Mouse (Mus musculus) G1E (cell line): Measurements from ENCODE around the gene Agap1. TPM values are rescaled to one million over a fixed set of nuclear protein-coding genes. Genes with fewer than 3 reads are reported as not detected.

Experiments
- ATAC-seq: 2 replicates; pipeline ENCODE4 v1.8.0; 2016; ENCODE audit warnings: mild to moderate bottlenecking; ENCODE audit not compliant: insufficient number of reproducible peaks, poor library complexity, low FRiP score, severe bottlenecking; ENCODE audit errors: extremely low read depth
- DNase-seq: peaks from one replicate; pipeline ENCODE4 v3.0.0; 2012; ENCODE audit warnings: low spot score
- H3K27me3 ChIP-seq: 2 replicates; pipeline ENCODE4 v1.6.1; 2012; ENCODE audit warnings: mild to moderate bottlenecking, low read length, inconsistent platforms; ENCODE audit not compliant: insufficient read depth
- H3K36me3 ChIP-seq: replicated peaks from 2 replicates; pipeline ENCODE3; 2012; ENCODE audit warnings: mild to moderate bottlenecking, inconsistent platforms
- H3K4me1 ChIP-seq: 2 replicates; pipeline ENCODE4 v1.6.1; 2012; ENCODE audit warnings: low read depth, low read length, inconsistent platforms, mixed read lengths; ENCODE audit not compliant: insufficient read depth
- H3K4me3 ChIP-seq: 2 replicates; pipeline ENCODE4 v1.5.1; 2012; ENCODE audit warnings: low read depth, mild to moderate bottlenecking, inconsistent platforms, low read length, moderate library complexity, mixed read lengths
- H3K9me3 ChIP-seq: replicated peaks from 2 replicates; pipeline ENCODE4 v1.6.1; 2012; ENCODE audit warnings: inconsistent platforms
- CTCF ChIP-seq: IDR thresholded peaks from 2 replicates; pipeline ENCODE4 v1.5.1; 2012; ENCODE audit warnings: low read depth, low read length, inconsistent platforms, mixed read lengths
- GATA1 ChIP-seq: IDR thresholded peaks from 2 replicates; pipeline ENCODE4 v1.6.1; 2012; ENCODE audit warnings: borderline replicate concordance, low read length, inconsistent platforms, mixed read lengths
- GATA2 ChIP-seq: IDR thresholded peaks from 2 replicates; pipeline ENCODE4 v1.6.1; 2012; ENCODE audit warnings: low read depth, low read length, inconsistent platforms, borderline replicate concordance
- POLR2AphosphoS5 ChIP-seq: IDR thresholded peaks from 2 replicates; pipeline ENCODE4 v1.6.1; 2012; ENCODE audit warnings: low read depth, low read length, inconsistent platforms; ENCODE audit not compliant: insufficient replicate concordance
- TAL1 ChIP-seq: conservative IDR thresholded peaks from 2 replicates; pipeline ENCODE4 v1.6.1; 2012; ENCODE audit warnings: low read depth, low read length, inconsistent platforms, mixed read lengths
- polyA plus RNA-seq: library from polyadenylated mRNA; stranded (reverse); fragments of >175 nt; gene quantifications from 2 replicates; pipeline ENCODE4 v1.2.3, GENCODE M21; 2012
- total RNA-seq, 2 experiments: library from RNA; stranded (forward) in 1 of 2; stranded (reverse) in 1 of 2; fragments of 200-1000 nt in 1 of 2; fragments of >200 nt in 1 of 2; fragmentation: Nextera tagmentation in 1 of 2; gene quantifications; 2 replicates each; pipeline ENCODE4 v1.2.3; 2014 to 2017

Agap1 gene
- total and polyA plus RNA-seq, 3 experiments, result 0.01 to 0.45 (median 0.16) TPM

DNA sequence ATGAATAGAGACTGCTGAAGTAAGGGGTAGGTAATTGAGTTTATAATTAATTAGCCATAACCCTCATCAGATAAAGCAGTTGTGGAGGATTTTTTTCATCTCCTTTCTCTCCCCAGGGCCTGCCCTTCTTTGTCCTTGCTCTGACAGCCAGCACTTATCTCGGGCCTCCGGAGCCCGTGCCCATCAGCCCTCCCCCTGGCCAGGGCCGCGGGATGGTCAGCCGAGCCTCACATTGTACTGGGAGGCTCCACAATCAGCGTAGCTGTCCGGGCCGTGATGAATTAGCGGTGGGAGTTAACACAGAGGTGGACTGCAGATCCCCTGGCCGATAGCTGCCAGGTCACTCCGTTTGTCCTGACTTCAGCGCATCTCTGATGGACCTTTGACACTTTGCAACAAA lies 248.7 kb downstream of the Agap1 start:
- no peak for ATAC-seq

DNA sequence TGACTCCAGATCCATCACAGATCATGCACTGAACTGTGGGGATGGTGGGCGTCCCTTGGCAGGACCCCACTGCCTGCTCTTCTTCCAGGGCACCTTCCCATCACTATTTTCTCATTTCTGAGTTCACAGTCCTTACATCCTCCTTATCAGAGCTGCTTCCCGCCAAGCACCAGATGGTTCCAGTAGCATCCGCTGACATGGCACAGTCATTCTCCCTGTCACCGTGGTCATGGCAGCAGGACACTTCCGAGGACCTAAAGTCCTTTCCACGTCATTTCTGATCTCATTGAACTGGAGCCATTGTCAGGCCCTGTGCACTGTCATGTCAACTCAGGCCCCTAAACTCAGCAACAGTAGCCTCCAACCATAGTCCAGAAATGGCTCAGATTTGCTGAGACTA lies 251.1 kb downstream of the Agap1 start:
- H3K36me3 ChIP-seq, result no peaks in the 10 kb centered on the region
- ATAC-seq, result no peak
- no peaks in the 10 kb centered on the region for H3K27me3 ChIP-seq
- H3K4me3 ChIP-seq, result no peak overlapping the region
- peaks cover 87% of the 10 kb centered on the region for H3K9me3 ChIP-seq
- no peak for DNase-seq
- TF ChIP-seq POLR2AphosphoS5 (no peak), GATA1 (no peak), GATA2 (no peak), CTCF (no peak), TAL1 (no peak)
- no peaks in the 10 kb centered on the region for H3K4me1 ChIP-seq

More for the DNA sequence above, 248.7 kb downstream of the Agap1 start:
- Histone ChIP-seq H3K9me3 (peaks cover 86% of the 10 kb centered on the region), H3K4me1 (no peaks in the 10 kb centered on the region), H3K36me3 (no peaks in the 10 kb centered on the region), H3K27me3 (no peaks in the 10 kb centered on the region), H3K4me3 (no peak overlapping the region)
- TF ChIP-seq GATA1, result no peak
- TF ChIP-seq TAL1, result no peak
- no peak for TF ChIP-seq GATA2
- no peak for TF ChIP-seq POLR2AphosphoS5
- no peak for TF ChIP-seq CTCF
- no peak for DNase-seq

DNA sequence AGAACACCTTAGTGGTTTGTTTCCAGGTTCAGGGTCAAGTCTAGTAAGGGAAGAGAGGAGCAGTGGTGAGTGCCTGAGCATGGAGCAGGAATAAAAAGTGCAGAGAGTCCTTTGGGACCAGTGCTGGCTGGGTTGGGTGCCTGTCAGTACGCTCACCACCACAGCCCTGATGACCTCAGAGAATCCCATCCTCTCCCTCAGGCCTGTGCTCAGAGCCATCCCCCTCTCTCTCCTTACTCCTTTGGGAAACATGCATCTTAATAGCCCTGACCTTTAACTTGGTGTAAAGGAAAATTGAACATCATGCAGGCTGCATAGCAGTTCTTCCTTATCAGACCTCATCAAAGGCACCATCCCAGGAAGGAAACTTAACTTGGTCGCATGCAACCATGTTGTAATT lies 252.3 kb downstream of the Agap1 start:
- Histone ChIP-seq H3K4me1 (no peaks in the 10 kb centered on the region), H3K27me3 (no peaks in the 10 kb centered on the region), H3K4me3 (no peak overlapping the region), H3K36me3 (no peaks in the 10 kb centered on the region), H3K9me3 (peaks cover 87% of the 10 kb centered on the region)
- no peak for DNase-seq
- TF ChIP-seq POLR2AphosphoS5, result no peak
- no peak for ATAC-seq

DNA sequence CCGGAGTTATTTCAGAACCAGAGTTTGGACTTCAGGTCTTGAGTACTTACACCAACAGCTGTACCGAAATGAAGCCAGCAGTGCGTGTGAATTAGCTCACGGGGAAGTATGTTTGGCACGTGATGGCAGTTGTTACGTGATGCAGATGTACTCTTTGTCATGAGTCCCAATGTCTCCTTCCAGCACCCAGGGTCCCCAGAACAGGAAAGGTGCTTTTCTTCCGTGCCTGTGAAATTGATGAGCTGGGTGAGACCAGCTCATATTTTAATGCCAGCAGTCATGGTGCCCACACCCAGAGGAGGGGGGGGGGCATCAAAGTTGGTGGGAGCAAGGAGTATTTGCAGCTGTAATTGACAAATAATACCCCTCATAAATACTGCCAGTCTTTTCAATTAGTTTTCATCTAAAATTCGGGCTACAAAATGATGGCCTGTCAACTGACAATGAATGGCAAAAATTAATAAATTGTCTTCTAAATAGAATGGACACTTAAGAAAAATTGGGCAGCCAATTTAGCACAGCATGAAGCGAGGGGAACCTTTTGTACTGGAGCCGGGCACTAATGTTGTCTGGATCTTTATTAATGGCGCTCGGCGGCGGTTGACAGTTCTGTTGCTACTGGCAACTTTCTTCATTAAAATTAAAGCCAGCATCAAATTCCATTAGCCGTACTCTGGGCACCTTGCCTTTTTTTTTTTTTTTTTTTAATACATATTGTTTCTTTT lies 253.3 kb downstream of the Agap1 start:
- Histone ChIP-seq H3K9me3 (peaks cover 86% of the 10 kb centered on the region), H3K27me3 (no peaks in the 10 kb centered on the region), H3K4me1 (no peaks in the 10 kb centered on the region), H3K36me3 (no peaks in the 10 kb centered on the region), H3K4me3 (no peak overlapping the region)
- DNase-seq (no peak), ATAC-seq (no peak)
- no peak for TF ChIP-seq CTCF

DNA sequence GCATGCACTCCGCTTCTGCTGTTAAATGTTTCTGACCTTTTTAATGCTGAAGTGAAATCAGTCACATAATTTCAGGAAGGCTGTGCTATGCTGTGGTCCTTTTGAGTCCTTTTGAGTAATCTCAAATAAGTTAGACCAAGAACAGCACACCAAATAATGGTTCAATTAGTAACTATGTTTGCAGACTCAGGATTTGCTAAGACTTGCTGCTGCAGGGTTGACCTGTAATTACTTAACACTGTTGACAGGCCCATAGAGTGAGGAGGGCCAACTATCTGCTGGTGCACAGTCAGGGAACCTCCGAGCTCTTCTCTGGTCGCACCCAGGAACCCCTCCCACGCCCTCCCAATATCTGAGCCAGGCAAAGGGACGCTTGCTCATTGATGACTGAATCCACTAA lies 255.2 kb downstream of the Agap1 start:
- DNase-seq, result no peak
- no peak for ATAC-seq
- Histone ChIP-seq H3K9me3 (peaks cover 91% of the 10 kb centered on the region), H3K4me1 (no peaks in the 10 kb centered on the region), H3K27me3 (no peaks in the 10 kb centered on the region), H3K36me3 (no peaks in the 10 kb centered on the region), H3K4me3 (no peak overlapping the region)
- TF ChIP-seq TAL1 (no peak), GATA1 (no peak), GATA2 (no peak), CTCF (no peak), POLR2AphosphoS5 (no peak)

DNA sequence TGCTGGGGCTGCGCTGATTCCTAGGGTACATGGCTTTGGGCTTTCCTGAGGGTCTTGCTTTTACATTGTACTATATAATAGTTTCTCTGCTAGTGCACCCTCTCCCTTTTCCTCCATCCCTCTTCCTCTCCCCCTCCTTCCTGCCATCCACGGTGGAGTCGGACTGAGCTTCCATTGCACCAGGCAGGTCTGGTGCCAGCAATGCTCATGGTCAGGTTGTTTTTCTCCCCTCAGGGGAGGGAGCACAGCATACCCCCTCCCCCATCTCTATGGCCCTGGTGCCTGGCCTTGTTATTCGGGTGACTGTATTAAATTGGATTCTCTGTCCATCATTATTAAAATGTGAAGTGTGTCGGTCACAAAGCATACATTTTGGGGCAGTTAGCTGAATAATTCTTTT lies 259.1 kb downstream of the Agap1 start:
- DNase-seq (no peak), ATAC-seq (no peak)
- no peaks in the 10 kb centered on the region for H3K27me3 ChIP-seq
- no peaks in the 10 kb centered on the region for H3K4me1 ChIP-seq
- H3K36me3 ChIP-seq, result no peaks in the 10 kb centered on the region
- no peak overlapping the region for H3K4me3 ChIP-seq
- TF ChIP-seq CTCF, result no peak
- no peak for TF ChIP-seq GATA2
- no peak for TF ChIP-seq TAL1
- no peak for TF ChIP-seq POLR2AphosphoS5
- no peak for TF ChIP-seq GATA1
- peaks cover 96% of the 10 kb centered on the region for H3K9me3 ChIP-seq

DNA sequence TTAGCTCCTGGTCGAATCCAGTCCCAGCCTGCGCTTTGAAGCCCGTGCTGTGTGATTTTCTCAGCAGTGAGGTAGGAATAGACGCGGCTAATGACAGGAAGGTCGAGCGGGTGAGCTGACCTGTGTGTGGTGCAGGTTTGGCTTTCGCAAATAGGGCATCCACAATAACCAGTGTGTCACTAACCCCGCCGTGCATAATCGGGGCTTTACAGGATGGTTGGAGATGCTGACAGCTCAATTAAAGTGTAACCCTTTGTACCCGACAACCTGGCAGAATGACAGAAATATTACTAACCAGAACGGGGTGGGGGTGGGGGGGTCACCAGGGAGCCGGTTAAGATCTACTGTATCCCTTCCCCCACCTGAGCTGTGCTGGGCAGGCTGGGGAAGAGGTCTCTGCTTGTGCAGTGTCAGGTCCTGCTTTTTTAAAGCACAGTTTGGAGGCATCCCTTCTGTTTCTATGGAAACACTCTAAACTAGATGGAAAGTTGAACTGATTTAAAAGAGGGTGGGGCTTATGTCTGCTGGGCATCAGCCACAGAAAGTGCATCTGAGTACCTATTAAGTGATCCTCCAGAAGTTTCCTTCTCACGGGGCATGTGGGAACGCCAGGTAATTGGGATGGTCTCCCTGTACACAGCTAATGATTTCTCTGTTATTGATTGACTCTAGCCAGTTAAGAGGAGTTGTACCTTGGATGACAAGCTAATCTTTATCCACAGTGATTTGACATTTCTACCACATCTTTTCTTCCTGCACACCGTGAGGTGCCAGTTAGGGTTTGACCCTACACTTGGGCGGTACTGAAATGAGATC lies 259.8 kb downstream of the Agap1 start:
- DNase-seq, result no peak
- ATAC-seq, result no peak
- no peak for TF ChIP-seq TAL1
- TF ChIP-seq CTCF, result no peak
- no peak for TF ChIP-seq GATA1
- TF ChIP-seq GATA2, result no peak
- TF ChIP-seq POLR2AphosphoS5, result no peak
- H3K36me3 ChIP-seq, result no peaks in the 10 kb centered on the region
- no peak overlapping the region for H3K4me3 ChIP-seq
- H3K4me1 ChIP-seq, result no peaks in the 10 kb centered on the region
- H3K27me3 ChIP-seq, result no peaks in the 10 kb centered on the region
- H3K9me3 ChIP-seq, result peaks cover 96% of the 10 kb centered on the region
